Mouse (Mus musculus) lung, adult 2 months (tissue): ENCODE measurements at regions not wholly inside any gene's neighbourhood (a gene's known extent, or its start where the extent isn't known, plus 50 kb on each side); places are given as distances from the start of the nearest gene placed in this dataset.
A peak's percentile ranks its signal among the peaks of the same experiment; 100 is the strongest.

Experiments
- DNase-seq: peaks from one replicate; pipeline ENCODE4 v3.0.0; 2022
- H3K4me1 ChIP-seq: fragments of 200-500 bp; 2 replicates; pipeline ENCODE4 v1.6.1; 2011; ENCODE audit warnings: low read length; ENCODE audit not compliant: control insufficient read depth, insufficient read depth
- H3K4me3 ChIP-seq: fragments of 200-500 bp; replicated peaks from 2 replicates; pipeline ENCODE3; 2011; ENCODE audit warnings: low read depth, mild to moderate bottlenecking, control low read depth, low read length; ENCODE audit errors: extremely low read depth
- CTCF ChIP-seq: fragments of 200-500 bp; IDR thresholded peaks from 2 replicates; pipeline ENCODE4 v1.5.1; 2011; ENCODE audit warnings: mild to moderate bottlenecking, low read length, control low read depth; ENCODE audit not compliant: insufficient read depth
- POLR2A ChIP-seq: fragments of 200-500 bp; IDR thresholded peaks from 2 replicates; pipeline ENCODE4 v1.6.1; 2011; ENCODE audit warnings: low read depth, mild to moderate bottlenecking, control low read depth, low read length, borderline replicate concordance; ENCODE audit errors: extremely low read depth
- WGBS: fragments of 180-500 bp; shearing (Covaris S2); methylation state at CpG from one replicate; pipeline ENCODE4 v1.1.7; 2018; 5-methylcytosine and 5-hydroxymethylcytosine counted together

DNA sequence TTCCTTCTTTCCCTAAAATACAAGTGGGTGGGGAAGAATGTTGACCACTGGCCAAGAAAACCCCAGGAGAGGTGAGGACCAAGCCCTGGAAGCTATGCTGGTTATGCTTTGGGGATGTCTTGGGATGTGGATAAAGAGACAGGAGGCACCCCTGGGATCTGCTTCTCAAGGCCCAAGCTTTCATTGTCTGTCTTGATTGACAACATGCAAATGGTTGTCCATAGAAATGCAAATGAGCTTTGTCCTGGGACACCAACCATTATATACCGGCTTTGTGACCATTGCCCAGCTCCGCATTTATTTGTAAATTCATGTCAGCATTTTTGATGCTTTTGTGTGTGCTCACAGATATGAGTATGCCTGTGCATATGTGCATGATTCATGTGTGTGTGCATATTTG lies 174.9 kb downstream of the Bmp7 start:
- WGBS = 94% methylated on average over 2 of the region's 2 CpGs
- H3K4me1 ChIP-seq = no peaks in the 10 kb centered on the region
- DNase-seq = no peak
- no peak for TF ChIP-seq CTCF
- H3K4me3 ChIP-seq = no peak overlapping the region

DNA sequence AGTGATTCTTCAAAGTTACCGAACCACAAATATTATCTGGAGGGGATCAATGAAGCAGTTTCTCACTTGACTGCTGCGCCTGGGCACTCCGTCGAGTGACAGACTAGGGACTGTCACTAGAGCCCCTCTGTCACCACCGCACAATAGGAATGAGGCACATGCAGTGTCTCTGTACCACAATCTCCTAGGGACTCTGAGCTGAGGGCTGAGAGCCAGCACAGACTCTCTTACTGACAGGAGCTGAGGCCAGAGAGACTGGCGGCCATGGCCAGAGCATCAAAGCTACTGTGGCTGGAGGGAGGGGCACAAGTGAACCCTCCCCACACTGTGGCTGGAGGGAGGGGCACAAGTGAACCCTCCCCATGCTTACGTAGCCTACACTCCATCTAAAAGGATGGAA lies 173.7 kb downstream of the Bmp7 start:
- TF ChIP-seq POLR2A (no peak), CTCF (no peak)
- 65% methylated on average over 7 of the region's 7 CpGs for WGBS
- Histone ChIP-seq H3K4me3 (no peak overlapping the region), H3K4me1 (no peaks in the 10 kb centered on the region)
- DNase-seq = no peak

- TF ChIP-seq CTCF (no peak), POLR2A (no peak)
- Histone ChIP-seq H3K4me1 (no peaks in the 10 kb centered on the region), H3K4me3 (no peak overlapping the region)
- WGBS = 62% methylated on average over 8 of the region's 8 CpGs
- no peak for DNase-seq
These were observed 171.4 kb downstream of the Bmp7 start for GRCm38 (mm10) chr2:172768756-172769155.

DNA sequence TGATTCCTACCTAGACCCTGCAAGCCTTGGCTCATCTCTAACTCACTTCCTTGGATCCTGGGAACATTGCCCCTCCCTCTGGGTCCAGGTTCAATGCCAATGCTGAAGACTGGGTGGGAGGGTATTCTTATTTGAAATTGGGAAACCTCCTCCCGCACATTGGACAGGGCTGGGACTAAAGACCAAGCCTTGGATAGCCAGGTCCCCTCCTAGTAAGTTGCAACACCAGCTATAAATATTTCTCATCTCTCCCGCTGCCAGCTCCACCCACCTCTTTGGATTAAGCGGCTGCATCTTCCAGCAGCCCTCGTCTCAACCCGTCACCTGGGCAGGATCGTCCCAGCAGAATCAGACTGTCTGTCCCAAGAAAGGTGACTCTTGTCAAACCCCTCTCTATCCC lies 170.1 kb downstream of the Bmp7 start:
- DNase-seq = no peak

GRCm38 (mm10) chr2:172770606-172771005 lies 169.5 kb downstream of the Bmp7 start:
- TF ChIP-seq POLR2A (no peak), CTCF (no peak)
- 84% methylated on average over 14 of the region's 14 CpGs for WGBS
- Histone ChIP-seq H3K4me3 (no peak overlapping the region), H3K4me1 (no peaks in the 10 kb centered on the region)
- DNase-seq = no peak

More for the DNA sequence above, 170.1 kb downstream of the Bmp7 start:
- no peaks in the 10 kb centered on the region for H3K4me1 ChIP-seq
- WGBS = 70% methylated on average over 6 of the region's 6 CpGs
- no peak for TF ChIP-seq CTCF
- no peak for TF ChIP-seq POLR2A
- H3K4me3 ChIP-seq = no peak overlapping the region

DNA sequence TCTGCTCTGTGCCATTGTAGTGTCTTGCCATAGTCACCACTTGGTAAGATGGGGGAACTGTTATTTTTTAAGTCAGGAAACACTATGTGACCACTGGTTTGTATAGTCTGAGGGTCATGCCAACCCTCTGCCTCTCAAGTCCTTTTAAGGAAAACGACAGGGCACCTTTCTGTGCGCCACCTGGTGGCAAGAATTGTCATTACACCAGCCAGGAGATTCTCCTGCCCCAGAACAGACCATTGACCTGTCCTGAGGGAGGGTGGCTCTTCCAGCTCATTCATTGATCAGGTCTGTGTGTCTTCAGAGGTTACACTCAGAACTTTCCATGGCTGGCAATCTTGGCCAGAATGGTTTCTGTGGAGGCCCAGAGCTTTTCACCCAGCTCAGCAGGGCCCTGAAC lies 166.9 kb downstream of the Bmp7 start:
- Histone ChIP-seq H3K4me3 (no peak overlapping the region), H3K4me1 (no peaks in the 10 kb centered on the region)
- DNase-seq = peak; percentile 67
- 0% methylated on average over 2 of the region's 2 CpGs for WGBS
- no peak for TF ChIP-seq POLR2A
- TF ChIP-seq CTCF = peak; percentile 79

DNA sequence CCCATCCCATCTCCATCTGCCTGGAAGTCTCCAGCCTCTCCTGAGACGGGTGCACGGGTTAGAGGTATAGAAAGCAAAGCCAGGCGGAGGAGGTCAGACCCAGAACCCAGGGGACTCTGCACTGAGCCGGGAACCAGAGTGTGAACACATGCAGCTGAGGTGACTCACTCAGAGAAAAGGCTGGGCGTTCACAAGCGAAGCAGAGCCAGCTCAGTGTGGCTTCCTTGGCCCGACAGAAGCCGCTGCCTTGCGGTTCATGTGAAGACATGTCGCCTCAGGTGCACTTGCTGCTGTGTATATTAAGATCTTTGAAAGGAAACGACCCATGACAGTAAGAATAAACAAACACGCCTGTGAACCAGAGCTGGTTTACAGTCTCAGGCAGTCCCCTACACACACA lies 163.6 kb downstream of the Bmp7 start:
- no peak overlapping the region for H3K4me3 ChIP-seq
- no peaks in the 10 kb centered on the region for H3K4me1 ChIP-seq
- 41% methylated on average over 12 of the region's 12 CpGs for WGBS
- TF ChIP-seq CTCF = no peak
- no peak for TF ChIP-seq POLR2A
- DNase-seq = no peak

GRCm38 (mm10) chr2:172777774-172778173 lies 162.3 kb downstream of the Bmp7 start:
- no peak for DNase-seq
- Histone ChIP-seq H3K4me1 (no peaks in the 10 kb centered on the region), H3K4me3 (no peak overlapping the region)
- TF ChIP-seq POLR2A = no peak
- TF ChIP-seq CTCF = 0 out of 2 replicates have a peak, but pooled peaks have one; percentile 11
- 61% methylated on average over 2 of the region's 2 CpGs for WGBS

DNA sequence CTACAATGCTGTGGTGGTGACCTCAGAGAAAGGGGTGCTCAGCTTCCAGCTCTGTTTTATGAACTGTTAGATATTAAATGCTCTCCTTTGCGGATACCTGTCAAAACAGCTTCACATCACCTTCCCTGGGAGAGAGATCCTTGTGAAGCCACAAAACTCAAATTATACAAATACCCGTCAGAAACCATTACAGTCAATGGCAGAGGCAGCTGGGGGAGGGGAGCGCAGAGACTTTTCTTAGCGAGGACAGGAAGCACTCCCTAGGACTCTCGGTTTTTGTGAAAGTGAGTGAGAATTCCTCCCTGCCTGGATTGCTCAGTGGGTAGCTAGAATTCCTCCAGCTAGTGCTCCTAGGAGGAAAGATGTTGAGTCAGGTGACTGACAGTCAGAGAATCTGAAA lies 161.0 kb downstream of the Bmp7 start:
- no peak for DNase-seq
- no peak overlapping the region for H3K4me3 ChIP-seq
- TF ChIP-seq POLR2A = no peak
- TF ChIP-seq CTCF = no peak
- 32% methylated on average over 5 of the region's 5 CpGs for WGBS
- H3K4me1 ChIP-seq = no peaks in the 10 kb centered on the region

DNA sequence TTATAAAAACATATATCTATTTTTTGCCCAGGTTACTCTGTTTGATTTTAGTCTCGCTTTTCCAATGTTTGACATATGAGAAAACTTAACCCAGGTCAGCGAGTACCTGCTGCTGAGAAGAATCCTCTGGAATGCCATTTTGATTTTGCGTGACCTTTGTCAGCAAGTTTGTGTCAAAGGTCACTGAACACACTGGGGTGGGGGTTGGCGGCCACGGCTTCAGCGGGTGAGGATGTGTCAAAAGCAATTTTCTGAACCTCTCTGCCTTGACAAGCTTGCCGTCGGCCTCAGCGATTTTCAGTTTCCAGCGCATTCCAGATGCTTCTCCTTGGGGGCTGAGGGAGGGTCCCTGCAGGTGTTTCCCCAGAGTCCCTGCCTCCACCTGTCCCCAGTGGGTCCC lies 157.4 kb downstream of the Bmp7 start:
- WGBS = 71% methylated on average over 10 of the region's 10 CpGs
- no peak for TF ChIP-seq POLR2A
- TF ChIP-seq CTCF = no peak
- no peaks in the 10 kb centered on the region for H3K4me1 ChIP-seq
- H3K4me3 ChIP-seq = no peak overlapping the region
- DNase-seq = no peak

DNA sequence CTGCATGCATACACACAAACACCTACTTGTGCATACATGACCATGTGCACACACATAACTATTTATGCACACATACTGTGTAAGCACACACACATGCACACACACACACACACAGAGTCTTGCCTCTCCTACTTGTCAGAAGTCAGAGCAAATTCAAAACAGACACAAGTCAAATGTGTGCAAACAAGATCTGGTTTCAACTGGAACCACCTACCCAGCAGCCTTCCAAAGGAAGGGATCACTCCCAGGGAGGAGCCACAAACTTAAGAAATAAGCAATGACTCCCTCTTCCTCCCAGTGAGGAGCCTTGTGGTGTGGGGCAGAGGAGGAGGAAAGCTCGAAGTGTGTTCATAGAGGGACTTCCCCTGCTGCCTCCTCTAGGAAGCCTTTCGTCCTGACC lies 153.8 kb downstream of the Bmp7 start:
- peaks cover 4% of the 10 kb centered on the region; the same call in 1 of the 2 replicates for H3K4me1 ChIP-seq
- TF ChIP-seq POLR2A (no peak), CTCF (no peak)
- DNase-seq = no peak
- 21% methylated on average over 2 of the region's 2 CpGs for WGBS
- H3K4me3 ChIP-seq = no peak overlapping the region
